Mouse (Mus musculus) limb, embryonic 10.5 days (tissue): ENCODE data around the gene Hivep3. TPM values are rescaled to one million over a fixed set of nuclear protein-coding genes. Genes with fewer than 3 reads are reported as not detected.

Source experiments
- DNase-seq: peaks from one replicate; pipeline ENCODE4 v3.0.0-alpha.2; 2017; ENCODE audit warnings: low spot score
- H3K27ac ChIP-seq: fragments of 300-500 bp; sonication (generic); 2 replicates; pipeline ENCODE4 v1.5.1; 2016; ENCODE audit warnings: mild to moderate bottlenecking
- H3K27me3 ChIP-seq: fragments of 300-500 bp; sonication (generic); 2 replicates; pipeline ENCODE4 v1.6.1; 2016; ENCODE audit warnings: low read depth, mild to moderate bottlenecking; ENCODE audit not compliant: poor library complexity, severe bottlenecking
- H3K36me3 ChIP-seq: fragments of 300-500 bp; sonication (generic); 2 replicates; pipeline ENCODE4 v1.6.1; 2016; ENCODE audit warnings: mild to moderate bottlenecking, moderate library complexity
- H3K4me1 ChIP-seq: fragments of 300-500 bp; sonication (generic); 2 replicates; pipeline ENCODE4 v1.6.1; 2016
- H3K4me3 ChIP-seq: fragments of 300-500 bp; sonication (generic); 2 replicates; pipeline ENCODE4 v1.5.1; 2016; ENCODE audit warnings: mild to moderate bottlenecking, moderate library complexity
- H3K9me3 ChIP-seq: fragments of 300-500 bp; sonication (generic); replicated peaks from 2 replicates; pipeline ENCODE4 v1.6.1; 2016; ENCODE audit warnings: mild to moderate bottlenecking
- WGBS: fragments of 180-500 bp; shearing (Covaris S2); methylation state at CpG from one replicate; pipeline ENCODE4 v1.1.7; 2016; 5-methylcytosine and 5-hydroxymethylcytosine counted together
- polyA plus RNA-seq: library from polyadenylated mRNA; unstranded; fragments of >200 nt; fragmentation: Nextera tagmentation; extraction: Ambion mirVana; gene quantifications from 2 replicates; pipeline ENCODE4 v1.2.1, GENCODE M21; 2016

Hivep3 gene
- polyA plus RNA-seq, 1 experiment from 2014 or later = 0.56 TPM

GRCm38 (mm10) chr4:120023221-120023840, 289.7 kb downstream of the Hivep3 start:
- DNase-seq = no peak
- H3K27me3 ChIP-seq = peaks cover 9% of the 10 kb centered on the region; the same call in 1 of the 2 replicates
- H3K4me3 ChIP-seq = no peak overlapping the region
- 81% methylated on average over 4 of the region's 4 CpGs for WGBS
- H3K4me1 ChIP-seq = peaks cover 3% of the 10 kb centered on the region; the same call in 1 of the 2 replicates
- H3K27ac ChIP-seq = no peak overlapping the region
- no peaks in the 10 kb centered on the region for H3K9me3 ChIP-seq
- no peaks in the 10 kb centered on the region for H3K36me3 ChIP-seq

GRCm38 (mm10) chr4:120024071-120024470, 290.5 kb downstream of the Hivep3 start:
- DNase-seq = no peak
- Histone ChIP-seq H3K4me3 (no peak overlapping the region), H3K4me1 (peaks cover 3% of the 10 kb centered on the region; the same call in 1 of the 2 replicates), H3K27me3 (peaks cover 9% of the 10 kb centered on the region; the same call in 1 of the 2 replicates), H3K27ac (no peak overlapping the region), H3K9me3 (no peaks in the 10 kb centered on the region), H3K36me3 (no peaks in the 10 kb centered on the region)
- 54% methylated on average over 10 of the region's 10 CpGs for WGBS

GRCm38 (mm10) chr4:120027671-120028070, 294.1 kb downstream of the Hivep3 start:
- no peak overlapping the region for H3K27ac ChIP-seq
- H3K4me1 ChIP-seq = peaks cover 15% of the 10 kb centered on the region
- H3K4me3 ChIP-seq = no peak overlapping the region
- peaks cover 43% of the 10 kb centered on the region for H3K27me3 ChIP-seq
- WGBS = 96% methylated on average over 1 of the region's 1 CpGs
- H3K9me3 ChIP-seq = no peaks in the 10 kb centered on the region
- no peaks in the 10 kb centered on the region for H3K36me3 ChIP-seq
- DNase-seq = no peak

GRCm38 (mm10) chr4:120029937-120030336, 296.4 kb downstream of the Hivep3 start:
- WGBS = 97% methylated on average over 1 of the region's 1 CpGs

GRCm38 (mm10) chr4:120032320-120032983, 298.9 kb downstream of the Hivep3 start:
- Histone ChIP-seq H3K4me3 (peak overlapping the region; percentile 68), H3K9me3 (no peaks in the 10 kb centered on the region), H3K27ac (peak overlapping the region; percentile 42; the same call in 1 of the 2 replicates), H3K36me3 (no peaks in the 10 kb centered on the region), H3K27me3 (peaks cover 90% of the 10 kb centered on the region), H3K4me1 (peaks cover 20% of the 10 kb centered on the region)
- 10% methylated on average over 70 of the region's 70 CpGs for WGBS
- DNase-seq = peak; percentile 61

More at GRCm38 (mm10) chr4:120029937-120030336, 296.4 kb downstream of the Hivep3 start:
- DNase-seq = no peak
- peaks cover 20% of the 10 kb centered on the region for H3K4me1 ChIP-seq
- peaks cover 66% of the 10 kb centered on the region for H3K27me3 ChIP-seq
- H3K4me3 ChIP-seq = no peak overlapping the region
- H3K9me3 ChIP-seq = no peaks in the 10 kb centered on the region
- no peaks in the 10 kb centered on the region for H3K36me3 ChIP-seq
- H3K27ac ChIP-seq = no peak overlapping the region

- no peaks in the 10 kb centered on the region for H3K36me3 ChIP-seq
- peak; percentile 49 for DNase-seq
- peak overlapping the region; percentile 68 for H3K4me3 ChIP-seq
- H3K27me3 ChIP-seq = peaks cover 86% of the 10 kb centered on the region
- peaks cover 20% of the 10 kb centered on the region for H3K4me1 ChIP-seq
- H3K9me3 ChIP-seq = no peaks in the 10 kb centered on the region
- no peak overlapping the region for H3K27ac ChIP-seq
- WGBS = under 1% methylated on average over 36 of the region's 38 CpGs
Measured at GRCm38 (mm10) chr4:120032984-120033355, 299.4 kb downstream of the Hivep3 start.

GRCm38 (mm10) chr4:120036294-120036693, 302.7 kb downstream of the Hivep3 start:
- 83% methylated on average over 4 of the region's 4 CpGs for WGBS
- no peak overlapping the region for H3K4me3 ChIP-seq
- no peak for DNase-seq
- H3K36me3 ChIP-seq = no peaks in the 10 kb centered on the region
- no peak overlapping the region for H3K27ac ChIP-seq
- no peaks in the 10 kb centered on the region for H3K9me3 ChIP-seq
- peaks cover 66% of the 10 kb centered on the region for H3K27me3 ChIP-seq
- peaks cover 23% of the 10 kb centered on the region for H3K4me1 ChIP-seq

GRCm38 (mm10) chr4:120037007-120037406, 303.4 kb downstream of the Hivep3 start:
- 53% methylated on average over 7 of the region's 7 CpGs for WGBS
- Histone ChIP-seq H3K36me3 (no peaks in the 10 kb centered on the region), H3K27me3 (peaks cover 59% of the 10 kb centered on the region), H3K9me3 (no peaks in the 10 kb centered on the region), H3K4me3 (no peak overlapping the region), H3K4me1 (peaks cover 17% of the 10 kb centered on the region), H3K27ac (no peak overlapping the region)
- DNase-seq = no peak

GRCm38 (mm10) chr4:120041520-120041919, 307.9 kb downstream of the Hivep3 start:
- DNase-seq = no peak
- Histone ChIP-seq H3K27ac (no peak overlapping the region), H3K9me3 (no peaks in the 10 kb centered on the region), H3K4me3 (no peak overlapping the region), H3K4me1 (peaks cover 13% of the 10 kb centered on the region; the same call in 1 of the 2 replicates), H3K27me3 (peaks cover 15% of the 10 kb centered on the region), H3K36me3 (no peaks in the 10 kb centered on the region)
- WGBS = 87% methylated on average over 2 of the region's 2 CpGs

GRCm38 (mm10) chr4:120042480-120042879, 308.9 kb downstream of the Hivep3 start:
- H3K4me3 ChIP-seq = no peak overlapping the region
- H3K27me3 ChIP-seq = peaks cover 5% of the 10 kb centered on the region
- 85% methylated on average over 7 of the region's 7 CpGs for WGBS
- peaks cover 18% of the 10 kb centered on the region for H3K4me1 ChIP-seq
- H3K9me3 ChIP-seq = no peaks in the 10 kb centered on the region
- no peak for DNase-seq
- H3K27ac ChIP-seq = no peak overlapping the region
- H3K36me3 ChIP-seq = no peaks in the 10 kb centered on the region

GRCm38 (mm10) chr4:120044612-120045011, 311.0 kb downstream of the Hivep3 start:
- H3K4me1 ChIP-seq = peaks cover 15% of the 10 kb centered on the region
- WGBS = 85% methylated on average over 5 of the region's 5 CpGs
- no peak overlapping the region for H3K4me3 ChIP-seq
- H3K36me3 ChIP-seq = no peaks in the 10 kb centered on the region
- H3K27ac ChIP-seq = no peak overlapping the region
- no peaks in the 10 kb centered on the region for H3K27me3 ChIP-seq
- H3K9me3 ChIP-seq = no peaks in the 10 kb centered on the region
- DNase-seq = no peak

GRCm38 (mm10) chr4:120045131-120045537, 311.6 kb downstream of the Hivep3 start:
- WGBS = 67% methylated on average over 5 of the region's 5 CpGs
- no peaks in the 10 kb centered on the region for H3K36me3 ChIP-seq
- no peak overlapping the region for H3K27ac ChIP-seq
- no peaks in the 10 kb centered on the region for H3K27me3 ChIP-seq
- H3K4me1 ChIP-seq = peaks cover 15% of the 10 kb centered on the region
- H3K4me3 ChIP-seq = no peak overlapping the region
- no peak for DNase-seq
- no peaks in the 10 kb centered on the region for H3K9me3 ChIP-seq

- WGBS = 88% methylated on average over 7 of the region's 7 CpGs
- Histone ChIP-seq H3K9me3 (no peaks in the 10 kb centered on the region), H3K36me3 (no peaks in the 10 kb centered on the region), H3K4me1 (peaks cover 15% of the 10 kb centered on the region), H3K27ac (no peak overlapping the region), H3K27me3 (no peaks in the 10 kb centered on the region), H3K4me3 (no peak overlapping the region)
- DNase-seq = no peak
Measured at GRCm38 (mm10) chr4:120045871-120046270, 312.3 kb downstream of the Hivep3 start.
